Mouse (Mus musculus): ENCODE data around the gene Alx3.
"Not testable (repeated sequence)": the region's sequence is repeated elsewhere in the genome, so short reads cannot be mapped to it uniquely, and the experiment has no call there.

Alx3 gene

DNA sequence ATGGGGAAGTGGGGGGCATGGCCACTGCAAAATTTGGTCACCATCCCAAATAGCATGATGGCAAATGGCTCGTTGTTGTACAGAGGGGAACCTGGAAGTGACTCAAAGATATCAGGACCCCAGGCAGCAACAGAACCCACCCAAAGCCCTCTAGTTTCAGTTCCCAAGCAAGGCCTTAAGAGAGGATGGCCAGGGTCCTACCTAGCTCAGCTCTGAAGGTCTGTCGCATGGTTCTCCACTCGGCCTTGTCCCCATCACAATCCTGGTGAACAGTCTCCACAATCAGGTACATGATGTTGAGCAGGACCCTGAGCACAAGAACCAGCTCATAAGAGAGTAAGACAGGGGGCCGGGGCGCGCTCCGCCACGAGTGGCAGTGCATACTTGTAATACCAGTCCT, 29.6 kb downstream of the Alx3 start:
- no peak for DNase-seq (ENCODE audit: low read depth, low spot score)

GRCm38 (mm10) chr3:107625536-107625935, 30.7 kb downstream of the Alx3 start:
- DNase-seq (ENCODE audit: low read depth, low spot score): no peak

GRCm38 (mm10) chr3:107626751-107627150, 31.9 kb downstream of the Alx3 start:
- DNase-seq (ENCODE audit: low read depth, low spot score): no peak

- no peak for DNase-seq (ENCODE audit: low read depth, low spot score)
Observed at GRCm38 (mm10) chr3:107627641-107628040, 32.8 kb downstream of the Alx3 start.

- no peak for DNase-seq (ENCODE audit: low read depth, low spot score)
Observed at GRCm38 (mm10) chr3:107628551-107628950, 33.7 kb downstream of the Alx3 start.

GRCm38 (mm10) chr3:107629411-107629810, 34.6 kb downstream of the Alx3 start:
- no peak for DNase-seq (ENCODE audit: low read depth, low spot score)

DNA sequence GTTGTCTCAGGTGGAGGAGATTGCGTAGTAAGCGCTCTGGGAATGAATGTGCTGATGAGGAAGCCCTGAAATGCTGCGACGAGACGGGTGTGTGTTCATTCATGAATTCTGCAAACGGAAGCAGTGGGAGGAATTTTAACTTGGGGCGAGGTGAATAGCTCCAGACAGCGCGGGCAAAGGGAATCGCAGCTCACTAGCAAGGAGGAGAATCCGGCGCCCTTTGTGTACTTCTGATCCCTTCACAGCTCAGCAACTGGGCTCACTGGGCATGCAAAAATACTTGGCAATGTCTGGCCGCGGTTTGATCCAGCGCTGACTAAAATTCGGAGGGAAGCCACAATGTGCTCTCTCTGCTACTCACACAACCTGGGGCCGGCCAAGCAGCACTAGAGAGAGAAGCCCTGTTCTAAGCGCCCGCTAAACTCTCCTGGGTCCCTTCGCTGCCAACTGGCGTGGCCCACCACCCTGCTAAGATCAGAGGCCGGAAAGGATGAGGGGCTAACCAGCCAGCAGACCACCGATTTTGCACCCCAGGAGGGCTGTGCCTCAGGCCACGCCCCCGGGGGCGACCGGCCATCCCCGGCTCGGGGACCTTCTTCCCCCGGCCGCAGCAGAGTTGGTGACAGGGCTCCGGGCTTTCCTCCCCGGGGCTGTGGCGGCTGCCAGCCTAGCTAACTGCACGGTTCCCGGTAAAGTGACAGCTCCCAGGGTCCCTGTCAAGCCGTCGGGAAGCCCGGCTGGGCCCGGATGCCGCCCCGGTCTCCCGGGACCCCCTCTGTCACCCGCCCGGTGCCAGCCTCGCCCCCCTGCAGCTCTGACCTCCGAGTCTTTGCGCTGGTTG, 36.1 kb downstream of the Alx3 start, which contains the start of gene Gm10961:
Gene Gm10961 (plus strand): TSS at position 641 of the 841 bp plus-strand sequence.
- peak; percentile 72 for DNase-seq (ENCODE audit: low read depth, low spot score)

DNA sequence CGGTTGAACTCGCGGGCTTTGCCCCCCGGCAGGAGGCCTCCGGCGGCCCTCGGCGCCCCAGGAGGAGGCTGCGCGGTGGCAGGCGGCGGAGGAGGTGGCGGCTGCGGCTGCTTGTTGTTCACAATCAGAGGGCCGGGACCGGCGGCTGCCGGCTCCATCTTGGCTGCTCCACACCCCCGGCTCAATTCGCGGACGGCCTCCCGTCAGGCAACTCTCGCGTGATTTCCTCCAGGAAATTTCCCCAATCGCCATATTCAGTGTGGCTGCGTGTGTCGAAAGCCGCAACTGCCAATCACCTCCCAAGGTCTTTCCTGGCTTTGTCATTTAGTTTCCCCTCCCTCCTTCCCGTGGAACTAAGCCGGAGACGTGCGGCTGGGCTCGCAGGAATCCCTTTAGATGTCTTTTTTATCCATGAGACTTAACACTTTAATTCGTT, 36.7 kb downstream of the Alx3 start, which contains the start of gene Strip1:
Gene Strip1 (minus strand): TSS at position 172 of the 436 bp plus-strand sequence.
- peak; percentile 98 for DNase-seq (ENCODE audit: low read depth, low spot score)

DNA sequence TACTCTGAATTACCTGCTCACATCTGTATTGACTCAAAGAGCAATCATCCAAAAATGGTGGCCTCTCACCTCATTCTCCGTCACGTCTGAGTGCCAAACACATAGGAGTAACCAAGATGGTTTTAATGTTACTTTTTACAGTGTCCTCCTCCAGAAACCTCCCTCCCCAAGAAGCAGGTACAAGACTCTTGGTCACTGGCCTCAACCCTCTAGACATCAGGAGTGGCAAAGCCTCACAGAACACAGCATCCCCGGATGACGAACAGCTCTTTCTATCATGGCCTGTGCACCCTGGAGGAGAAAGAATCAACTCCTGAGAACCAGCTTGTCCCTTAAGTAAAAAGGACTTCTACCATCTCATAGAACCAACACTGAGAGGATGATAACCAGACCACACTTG, 38.0 kb downstream of the Alx3 start:
- no peak for DNase-seq (ENCODE audit: low read depth, low spot score)

DNA sequence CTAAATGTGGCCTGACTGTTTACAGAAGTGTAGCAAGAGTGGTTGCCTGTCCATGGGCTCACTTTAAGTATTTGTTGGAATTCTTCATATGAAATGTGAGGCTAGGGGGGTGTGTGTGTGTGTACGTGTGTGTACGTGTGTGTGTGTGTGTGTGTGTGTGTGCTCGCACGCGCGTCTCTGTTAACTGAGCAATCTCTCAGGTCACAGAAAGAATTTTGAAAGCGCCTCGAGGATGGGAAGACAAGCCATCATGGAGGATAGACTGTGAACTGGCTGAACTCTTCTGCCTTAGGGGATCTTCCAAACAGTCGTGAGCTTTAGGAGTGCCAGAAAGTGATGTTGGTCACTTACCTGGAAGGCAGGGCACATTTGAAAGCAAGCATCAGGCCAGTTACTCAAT, 39.1 kb downstream of the Alx3 start:
- no peak for DNase-seq (ENCODE audit: low read depth, low spot score)

GRCm38 (mm10) chr3:107635836-107636235, 41.0 kb downstream of the Alx3 start:
- DNase-seq (ENCODE audit: low read depth, low spot score): no peak

- no peak for DNase-seq (ENCODE audit: low read depth, low spot score)
Observed at GRCm38 (mm10) chr3:107636236-107636635, 41.4 kb downstream of the Alx3 start.

DNA sequence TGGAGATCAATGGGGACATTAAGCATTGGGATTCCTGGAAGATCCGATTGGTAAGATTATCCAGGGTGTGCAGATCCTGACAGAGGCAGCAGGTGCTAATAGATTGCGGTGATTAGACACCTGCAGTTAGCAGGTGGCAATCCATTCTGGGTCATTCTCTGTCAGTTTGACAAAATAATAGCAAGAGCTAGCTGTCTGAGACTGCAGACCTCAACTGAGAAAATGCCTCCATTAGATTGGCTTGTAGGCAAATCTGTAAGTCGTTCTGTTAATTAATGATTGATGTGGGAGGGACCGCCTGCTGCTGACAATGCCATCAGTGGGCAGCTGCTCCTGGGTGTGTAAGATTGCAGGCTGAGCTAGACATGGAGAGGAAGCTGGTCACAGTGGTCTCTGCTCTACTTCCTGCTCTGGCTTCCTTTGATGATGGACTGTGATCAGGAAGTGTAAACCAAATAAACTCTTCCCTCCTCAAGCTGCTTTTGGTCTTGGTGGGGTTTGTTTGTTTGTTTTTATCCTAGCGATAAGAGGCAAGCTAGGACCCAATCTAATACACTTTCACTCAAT, 42.9 kb downstream of the Alx3 start:
- no peak for DNase-seq (ENCODE audit: low read depth, low spot score)

DNA sequence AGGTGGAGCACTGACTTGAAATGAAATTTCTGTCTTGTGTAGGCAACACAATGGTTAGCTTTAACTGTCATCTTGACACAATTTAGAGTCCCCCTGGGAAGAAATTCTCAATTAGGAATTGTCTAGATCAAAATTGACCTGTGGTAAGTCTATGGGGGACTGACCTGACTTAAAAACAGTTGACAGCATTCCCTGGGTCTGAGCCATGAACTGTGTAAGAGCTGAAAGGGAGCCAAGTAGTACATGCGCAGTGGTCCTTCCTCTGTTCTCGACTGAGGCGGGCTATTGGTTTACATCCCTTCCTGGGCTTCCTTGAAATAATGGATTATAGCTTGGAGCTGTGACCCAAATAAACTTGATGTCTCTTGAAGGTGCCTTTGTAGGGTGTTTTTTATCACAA, 52.1 kb downstream of the Alx3 start:
- no peak for DNase-seq (ENCODE audit: low read depth, low spot score)

DNA sequence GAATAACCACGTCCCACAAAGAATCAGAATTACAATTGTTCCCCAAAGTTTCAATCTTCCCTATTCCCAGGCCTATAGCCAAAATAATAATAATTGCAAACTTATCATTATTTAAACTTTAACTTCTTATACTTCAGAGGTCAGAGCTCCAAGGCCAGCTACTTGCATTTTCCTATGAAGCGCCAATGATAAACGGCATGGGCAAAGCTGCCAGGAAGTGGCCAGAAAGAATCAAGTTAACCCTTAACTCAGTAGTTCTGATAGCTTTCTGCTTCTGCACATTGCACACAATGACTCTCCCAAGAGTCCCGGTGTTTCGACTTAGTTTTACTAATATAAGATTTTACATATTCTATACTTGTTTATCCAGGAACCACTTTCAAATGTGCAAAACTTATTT, 55.4 kb downstream of the Alx3 start:
- not testable (repeated sequence) for DNase-seq (ENCODE audit: low read depth, low spot score)

- DNase-seq (ENCODE audit: low read depth, low spot score): no peak
Observed at GRCm38 (mm10) chr3:107652968-107653367, 58.1 kb downstream of the Alx3 start.

DNA sequence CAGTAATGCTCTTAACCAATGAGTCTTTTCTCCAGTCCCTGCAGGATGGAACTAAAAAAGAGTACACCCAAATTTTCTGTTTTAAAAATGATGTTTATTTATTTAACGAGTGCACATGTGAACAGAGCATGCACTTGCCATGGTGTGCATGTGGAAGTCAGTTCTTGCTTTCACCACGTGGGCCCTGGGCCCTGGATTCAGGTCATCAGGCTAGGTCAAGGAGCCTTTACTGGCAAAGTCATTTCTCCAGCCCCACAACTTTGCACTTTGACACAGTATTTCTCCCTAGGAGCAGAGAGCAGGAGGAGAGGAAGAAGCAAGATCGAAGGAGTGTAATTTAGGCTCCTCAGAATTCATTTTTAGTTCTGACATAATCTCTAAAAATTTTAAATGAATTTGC, 60.0 kb downstream of the Alx3 start:
- DNase-seq (ENCODE audit: low read depth, low spot score): no peak
